Mouse (Mus musculus) heart, postnatal 0 days (tissue): ENCODE measurements around the gene Slc25a19. TPM values are rescaled to one million over a fixed set of nuclear protein-coding genes. Genes with fewer than 3 reads are reported as not detected.

Source experiments
- ATAC-seq: fragments of 200-750 bp; cut with Nextera tagmentation; 2 replicates; pipeline ENCODE4 v1.8.0; 2017; ENCODE audit warnings: low read depth, moderate number of reproducible peaks, moderate library complexity; ENCODE audit not compliant: insufficient read depth
- DNase-seq: peaks from one replicate; pipeline ENCODE4 v3.0.0-alpha.2; 2016; ENCODE audit warnings: low spot score
- H3K27ac ChIP-seq: fragments of 300-500 bp; sonication (generic); 2 replicates; pipeline ENCODE4 v1.5.1; 2014; ENCODE audit warnings: low read depth, mild to moderate bottlenecking
- H3K27me3 ChIP-seq: fragments of 300-500 bp; sonication (generic); 2 replicates; pipeline ENCODE4 v1.6.1; 2014; ENCODE audit warnings: low read length, mixed read lengths; ENCODE audit not compliant: control insufficient read depth, insufficient read depth
- H3K36me3 ChIP-seq: fragments of 300-500 bp; sonication (generic); replicated peaks from 2 replicates; pipeline ENCODE4 v1.6.1; 2014; ENCODE audit warnings: low read length, mixed read lengths; ENCODE audit not compliant: control insufficient read depth, insufficient read depth
- H3K4me1 ChIP-seq: fragments of 300-500 bp; sonication (generic); 2 replicates; pipeline ENCODE4 v1.6.1; 2014; ENCODE audit warnings: antibody characterized with exemption; ENCODE audit not compliant: control insufficient read depth, insufficient read depth
- H3K4me2 ChIP-seq: fragments of 300-500 bp; sonication (generic); 2 replicates; pipeline ENCODE4 v1.6.1; 2014; ENCODE audit warnings: low read depth, mild to moderate bottlenecking, low read length, moderate library complexity
- H3K4me3 ChIP-seq: fragments of 300-500 bp; sonication (generic); 2 replicates; pipeline ENCODE4 v1.5.1; 2014; ENCODE audit warnings: low read depth, low read length
- H3K9ac ChIP-seq: fragments of 300-500 bp; sonication (generic); replicated peaks from 2 replicates; pipeline ENCODE4 v1.6.1; 2014; ENCODE audit warnings: low read depth, low read length, mixed read lengths
- H3K9me3 ChIP-seq: fragments of 300-500 bp; sonication (generic); replicated peaks from 2 replicates; pipeline ENCODE4 v1.6.1; 2016; ENCODE audit warnings: low read length; ENCODE audit not compliant: control insufficient read depth
- CTCF ChIP-seq: IDR thresholded peaks from 2 replicates; pipeline ENCODE4 v1.5.1; 2016; ENCODE audit warnings: antibody characterized with exemption, control low read depth, low read depth
- EP300 ChIP-seq: IDR thresholded peaks from 2 replicates; pipeline ENCODE4 v1.6.1; 2016; ENCODE audit warnings: antibody characterized with exemption, low read depth
- WGBS: fragments of 180-500 bp; shearing (Covaris S2); extraction: QIAGEN DNeasy Blood & Tissue Kit; methylation state at CpG from one replicate; pipeline ENCODE4 v1.1.7; 2014; 5-methylcytosine and 5-hydroxymethylcytosine counted together
- polyA plus RNA-seq: library from polyadenylated mRNA; unstranded; fragments of >200 nt; fragmentation: Nextera tagmentation; extraction: Ambion mirVana; gene quantifications from 2 replicates; pipeline ENCODE4 v1.2.1, GENCODE M21; 2015
- total RNA-seq: library from RNA; depleted of rRNA; stranded (reverse); fragments of >200 nt; gene quantifications from 2 replicates; pipeline ENCODE4 v1.2.3, GENCODE M21; 2014; ENCODE audit warnings: low replicate concordance

Gene Slc25a19
- total and polyA plus RNA-seq, 2 experiments from 2014 or later, result 35.0 to 35.1 TPM

DNA sequence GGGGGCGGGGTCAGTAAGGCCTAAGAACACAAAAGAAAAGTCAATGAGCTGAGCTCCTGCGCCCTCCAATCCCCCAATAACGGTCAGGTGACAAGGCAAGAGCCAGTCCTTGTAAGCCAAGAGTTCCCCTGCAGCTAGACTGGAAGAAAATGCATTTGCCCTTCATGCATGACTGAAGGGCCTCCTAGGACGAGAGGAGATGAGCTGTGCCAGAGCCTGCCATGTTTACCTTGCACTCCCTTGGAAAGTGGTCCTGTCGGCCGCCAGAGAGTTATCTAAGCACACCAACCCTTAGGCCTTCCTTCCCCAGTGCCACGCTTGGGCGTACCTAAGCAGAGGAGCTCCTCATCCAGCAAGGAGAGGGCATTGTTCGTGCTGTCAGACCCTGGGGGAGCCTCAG lies 40.1 kb downstream of the Slc25a19 start:
- H3K36me3 ChIP-seq, result peaks cover 94% of the 10 kb centered on the region
- WGBS, result 87% methylated on average over 9 of the region's 9 CpGs

DNA sequence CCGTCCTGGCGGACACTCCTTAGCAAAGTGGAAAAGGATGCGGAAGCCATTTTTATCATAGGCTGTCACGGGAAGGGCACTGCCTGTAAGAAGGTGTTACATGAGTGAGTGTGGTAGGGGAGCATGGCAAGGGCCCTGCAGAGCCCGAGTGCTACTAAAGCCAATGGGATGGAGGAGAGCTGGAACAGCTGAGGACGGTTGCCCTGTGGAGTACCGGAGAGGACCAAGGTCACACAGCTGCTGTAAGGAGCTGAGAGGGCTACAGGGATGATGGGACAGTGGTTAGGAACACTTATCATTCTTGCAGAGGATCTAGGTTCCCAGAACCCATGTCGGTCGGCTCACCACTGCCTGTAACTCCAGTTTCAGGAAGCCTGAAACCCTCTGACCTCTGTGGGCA lies 41.7 kb downstream of the Slc25a19 start:
- Histone ChIP-seq H3K9ac (no peak overlapping the region), H3K36me3 (peaks cover 94% of the 10 kb centered on the region), H3K4me2 (no peak overlapping the region), H3K9me3 (no peaks in the 10 kb centered on the region), H3K27ac (no peak overlapping the region), H3K27me3 (no peaks in the 10 kb centered on the region), H3K4me3 (no peak overlapping the region), H3K4me1 (no peaks in the 10 kb centered on the region)
- TF ChIP-seq EP300 (no peak), CTCF (no peak)
- ATAC-seq (no peak), DNase-seq (no peak)
- 77% methylated on average over 9 of the region's 9 CpGs for WGBS

More for the DNA sequence above, 40.1 kb downstream of the Slc25a19 start:
- no peak for TF ChIP-seq EP300
- TF ChIP-seq CTCF, result no peak
- Histone ChIP-seq H3K4me3 (no peak overlapping the region), H3K4me1 (no peaks in the 10 kb centered on the region), H3K9me3 (no peaks in the 10 kb centered on the region), H3K27me3 (no peaks in the 10 kb centered on the region), H3K9ac (no peak overlapping the region), H3K27ac (no peak overlapping the region), H3K4me2 (no peak overlapping the region)
- no peak for ATAC-seq
- DNase-seq, result no peak

DNA sequence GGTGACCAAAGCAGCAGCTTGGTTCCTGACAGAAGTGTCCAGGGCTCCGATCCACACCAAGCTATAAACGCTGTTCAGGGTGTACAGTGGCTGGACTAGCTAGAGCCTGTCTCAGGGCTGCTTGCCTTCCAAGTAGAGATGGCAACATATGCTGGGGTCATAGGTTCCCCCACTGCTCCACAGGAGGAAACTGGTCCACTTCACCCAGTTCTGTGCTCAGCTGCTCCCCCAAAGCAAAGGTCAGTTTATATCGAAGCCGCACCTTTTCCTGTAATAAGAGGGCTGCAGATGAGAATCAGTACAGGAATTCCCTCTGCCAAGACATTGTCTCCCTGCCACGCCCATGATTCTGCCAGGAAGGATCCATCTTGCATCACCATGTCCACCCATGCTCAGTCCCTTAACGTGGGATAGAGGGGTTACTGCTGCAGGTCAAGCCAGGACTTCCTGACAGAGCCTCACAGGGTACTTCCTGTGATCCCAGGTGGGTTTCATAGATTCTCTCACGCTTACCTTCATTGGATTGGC lies 42.5 kb downstream of the Slc25a19 start:
- no peak for DNase-seq
- no peak for ATAC-seq
- no peaks in the 10 kb centered on the region for H3K4me1 ChIP-seq
- H3K4me3 ChIP-seq, result no peak overlapping the region
- H3K27ac ChIP-seq, result no peak overlapping the region
- H3K9ac ChIP-seq, result no peak overlapping the region
- no peaks in the 10 kb centered on the region for H3K9me3 ChIP-seq
- WGBS, result 89% methylated on average over 7 of the region's 7 CpGs
- H3K36me3 ChIP-seq, result peaks cover 95% of the 10 kb centered on the region
- H3K27me3 ChIP-seq, result no peaks in the 10 kb centered on the region
- no peak overlapping the region for H3K4me2 ChIP-seq
- TF ChIP-seq EP300, result no peak
- TF ChIP-seq CTCF, result no peak

- H3K36me3 ChIP-seq, result peaks cover 92% of the 10 kb centered on the region
- no peak overlapping the region for H3K4me3 ChIP-seq
- H3K27me3 ChIP-seq, result no peaks in the 10 kb centered on the region
- no peak overlapping the region for H3K4me2 ChIP-seq
- no peak overlapping the region for H3K9ac ChIP-seq
- no peaks in the 10 kb centered on the region for H3K9me3 ChIP-seq
- 80% methylated on average over 10 of the region's 10 CpGs for WGBS
- no peak for ATAC-seq
- TF ChIP-seq EP300 (no peak), CTCF (no peak)
- H3K27ac ChIP-seq, result no peak overlapping the region
- no peaks in the 10 kb centered on the region for H3K4me1 ChIP-seq
- DNase-seq, result no peak
Observed at GRCm38 (mm10) chr11:115584376-115585073, 43.6 kb downstream of the Slc25a19 start.

DNA sequence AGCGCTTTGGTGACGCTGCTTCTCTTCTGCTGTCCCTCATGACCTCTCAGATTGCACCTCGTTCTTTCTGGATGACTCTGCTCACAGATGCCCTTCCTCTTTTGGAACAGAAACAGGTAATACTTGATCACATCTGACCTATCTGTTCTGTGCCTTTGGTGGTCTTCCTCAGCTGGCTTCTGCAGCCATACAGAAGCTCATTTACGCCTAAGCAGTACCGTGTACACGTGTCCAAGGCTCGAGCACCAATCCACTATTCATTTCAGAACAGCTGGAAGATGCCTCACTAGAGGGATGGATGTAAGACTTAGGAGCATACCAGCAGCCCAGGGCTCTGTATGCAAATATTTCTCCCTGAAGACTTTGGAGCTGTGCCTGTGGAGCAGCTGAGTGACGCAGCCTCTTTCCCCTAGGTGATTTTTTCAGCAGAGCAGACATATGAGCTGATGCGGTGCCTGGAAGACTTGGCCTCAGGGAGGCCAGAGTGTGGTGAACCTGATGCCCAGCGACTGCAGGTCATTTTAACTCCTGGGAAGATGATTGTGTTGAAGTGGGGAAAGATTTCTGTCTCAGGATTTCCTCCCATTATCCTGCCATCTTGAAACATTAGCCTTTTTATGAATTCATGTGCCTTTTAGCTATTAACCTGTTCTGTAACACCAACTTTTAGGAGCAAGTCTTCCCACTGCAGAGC lies 45.0 kb downstream of the Slc25a19 start:
- no peak overlapping the region for H3K4me2 ChIP-seq
- no peaks in the 10 kb centered on the region for H3K4me1 ChIP-seq
- H3K4me3 ChIP-seq, result no peak overlapping the region
- no peak overlapping the region for H3K9ac ChIP-seq
- TF ChIP-seq CTCF (no peak), EP300 (no peak)
- H3K9me3 ChIP-seq, result no peaks in the 10 kb centered on the region
- DNase-seq (no peak), ATAC-seq (no peak)
- no peak overlapping the region for H3K27ac ChIP-seq
- H3K36me3 ChIP-seq, result peaks cover 94% of the 10 kb centered on the region
- 79% methylated on average over 10 of the region's 10 CpGs for WGBS
- no peaks in the 10 kb centered on the region for H3K27me3 ChIP-seq
